Mouse (Mus musculus) left cerebral cortex, postnatal 4 days (tissue): ENCODE measurements around the gene Prc1. TPM values are rescaled to one million over a fixed set of nuclear protein-coding genes. Genes with fewer than 3 reads are reported as not detected.

Source experiments
- DNase-seq: peaks from one replicate; pipeline ENCODE4 v3.0.0-alpha.2; 2022
- intact Hi-C: fragments of 180-260 bp; cut with DNase I; formaldehyde crosslinking; loops from one replicate; pipeline ENCODE4 v1.15.1; 2025
- total RNA-seq, 2 experiments: library from RNA; stranded (reverse); gene quantifications; 2 replicates each; pipeline ENCODE4 v1.2.3; 2021

Prc1 gene
- total RNA-seq, 2 experiments from 2014 or later: 16.5 to 18.0 TPM

- no peak for DNase-seq
- intact Hi-C loops: no loop called here
Measured at GRCm38 (mm10) chr7:80326076-80326475, 31.8 kb downstream of the Prc1 start.

- DNase-seq: no peak
- intact Hi-C loops: no loop called here
Measured at GRCm38 (mm10) chr7:80330278-80330677, 36.0 kb downstream of the Prc1 start.

GRCm38 (mm10) chr7:80331433-80331832 is 37.2 kb downstream of the Prc1 start:
- DNase-seq: no peak
- intact Hi-C loops: no loop called here

GRCm38 (mm10) chr7:80334848-80335247 is 40.6 kb downstream of the Prc1 start:
- DNase-seq: no peak
- intact Hi-C loops: no loop called here

- intact Hi-C loops: no loop called here
- no peak for DNase-seq
Measured at GRCm38 (mm10) chr7:80336932-80337331, 42.7 kb downstream of the Prc1 start.

- peak; percentile 39 for DNase-seq
- intact Hi-C loops: no loop called here
Measured at GRCm38 (mm10) chr7:80339371-80339770, 45.1 kb downstream of the Prc1 start.

GRCm38 (mm10) chr7:80339793-80340628 is 45.8 kb downstream of the Prc1 start:
- intact Hi-C loops: no loop called here
- DNase-seq: peak; percentile 98

- intact Hi-C loops: no loop called here
- peak; percentile 67 for DNase-seq
Measured at GRCm38 (mm10) chr7:80340793-80341192, 46.5 kb downstream of the Prc1 start, which contains the start of gene Unc45a. Unc45a (minus strand) TSS chr7:80341005.

GRCm38 (mm10) chr7:80341793-80342192 is 47.5 kb downstream of the Prc1 start:
- no peak for DNase-seq
- intact Hi-C loops: no loop called here

- peak; percentile 98 for DNase-seq
- intact Hi-C loops: no loop called here
Measured at GRCm38 (mm10) chr7:80342858-80343257, 48.6 kb downstream of the Prc1 start, which contains the start of gene Hddc3. Hddc3 (plus strand) TSS chr7:80343104.

- intact Hi-C loops: no loop called here
- no peak for DNase-seq
Measured at GRCm38 (mm10) chr7:80343270-80344018, 49.2 kb downstream of the Prc1 start.

- no peak for DNase-seq
- intact Hi-C loops: no loop called here
Measured at GRCm38 (mm10) chr7:80346173-80346572, 51.9 kb downstream of the Prc1 start.

GRCm38 (mm10) chr7:80346830-80347229 is 52.6 kb downstream of the Prc1 start:
- DNase-seq: no peak
- intact Hi-C loops: no loop called here

GRCm38 (mm10) chr7:80347670-80348586 is 53.7 kb downstream of the Prc1 start:
- intact Hi-C loops: no loop called here
- no peak for DNase-seq

GRCm38 (mm10) chr7:80350808-80351207 is 56.6 kb downstream of the Prc1 start:
- intact Hi-C loops: no loop called here
- no peak for DNase-seq

GRCm38 (mm10) chr7:80352920-80353319 is 58.7 kb downstream of the Prc1 start:
- intact Hi-C loops: no loop called here
- no peak for DNase-seq

- no peak for DNase-seq
- intact Hi-C loops: no loop called here
Measured at GRCm38 (mm10) chr7:80356351-80356750, 62.1 kb downstream of the Prc1 start.

GRCm38 (mm10) chr7:80357156-80357555 is 62.9 kb downstream of the Prc1 start:
- peak; percentile 62 for DNase-seq
- intact Hi-C loops: no loop called here

GRCm38 (mm10) chr7:80358039-80358438 is 63.8 kb downstream of the Prc1 start:
- intact Hi-C loops: no loop called here
- no peak for DNase-seq

GRCm38 (mm10) chr7:80360435-80360834 is 66.2 kb downstream of the Prc1 start:
- intact Hi-C loops: no loop called here
- DNase-seq: no peak

- no peak for DNase-seq
- intact Hi-C loops: no loop called here
Measured at GRCm38 (mm10) chr7:80365759-80366158, 71.5 kb downstream of the Prc1 start.
